Mouse (Mus musculus): Measurements from ENCODE around the gene Oas1g. TPM values are rescaled to one million over a fixed set of nuclear protein-coding genes. Genes with fewer than 3 reads are reported as not detected.
"Not testable (repeated sequence)": the region's sequence is repeated elsewhere in the genome, so short reads cannot be mapped to it uniquely, and the experiment has no call there.

Oas1g gene
- polyA plus RNA-seq (2014; fragmentation: Nextera tagmentation; extraction: Ambion mirVana), result not detected in 2 replicates

- H3K9me3 ChIP-seq (ENCODE audit: control insufficient read depth, low read length); H3K36me3 ChIP-seq (ENCODE audit: control insufficient read depth, insufficient read depth, low read length); H3K9ac ChIP-seq (ENCODE audit: low read length); ATAC-seq (ENCODE audit: insufficient read depth, low FRiP score, low TSS enrichment); H3K27me3 ChIP-seq (ENCODE audit: control insufficient read depth, insufficient read depth, low read length); H3K4me2 ChIP-seq (ENCODE audit: low read depth); DNase-seq (ENCODE audit: low spot score); H3K4me3 ChIP-seq (ENCODE audit: low read depth, low read length); H3K4me1 ChIP-seq (ENCODE audit: control insufficient read depth, insufficient read depth, low read length); H3K27ac ChIP-seq (ENCODE audit: low read depth, low read length): not testable (repeated sequence)
- WGBS, result 23% methylated on average over 5 of the region's 9 CpGs
These were observed at the start of gene Oas1g for GRCm38 (mm10) chr5:120887413-120887812. TSS of gene Oas1g (minus strand) at chr5:120887613.

- no peaks in the 10 kb centered on the region for H3K4me1 ChIP-seq (ENCODE audit: control insufficient read depth, insufficient read depth, low read length)
- no peak overlapping the region for H3K4me2 ChIP-seq (ENCODE audit: low read depth)
- 12% methylated on average over 5 of the region's 5 CpGs for WGBS
- no peaks in the 10 kb centered on the region for H3K27me3 ChIP-seq (ENCODE audit: control insufficient read depth, insufficient read depth, low read length)
- H3K9ac ChIP-seq (ENCODE audit: low read length), result no peak overlapping the region
- no peaks in the 10 kb centered on the region for H3K9me3 ChIP-seq (ENCODE audit: control insufficient read depth, low read length)
- DNase-seq (ENCODE audit: low spot score) (no peak), ATAC-seq (ENCODE audit: insufficient read depth, low FRiP score, low TSS enrichment) (no peak)
- H3K4me3 ChIP-seq (ENCODE audit: low read depth, low read length), result no peak overlapping the region
- no peaks in the 10 kb centered on the region for H3K36me3 ChIP-seq (ENCODE audit: control insufficient read depth, insufficient read depth, low read length)
- H3K27ac ChIP-seq (ENCODE audit: low read depth, low read length), result no peak overlapping the region
These were observed 46.6 kb upstream of the Oas1g start for GRCm38 (mm10) chr5:120933966-120934365.

GRCm38 (mm10) chr5:120927036-120927435 lies 39.6 kb upstream of the Oas1g start:
- 13% methylated on average over 1 of the region's 1 CpGs for WGBS
- Histone ChIP-seq H3K4me1 (ENCODE audit: control insufficient read depth, insufficient read depth, low read length) (no peaks in the 10 kb centered on the region), H3K9me3 (ENCODE audit: control insufficient read depth, low read length) (no peaks in the 10 kb centered on the region), H3K4me2 (ENCODE audit: low read depth) (no peak overlapping the region), H3K27ac (ENCODE audit: low read depth, low read length) (no peak overlapping the region), H3K9ac (ENCODE audit: low read length) (no peak overlapping the region), H3K4me3 (ENCODE audit: low read depth, low read length) (no peak overlapping the region), H3K36me3 (ENCODE audit: control insufficient read depth, insufficient read depth, low read length) (no peaks in the 10 kb centered on the region), H3K27me3 (ENCODE audit: control insufficient read depth, insufficient read depth, low read length) (no peaks in the 10 kb centered on the region)
- DNase-seq (ENCODE audit: low spot score) (no peak), ATAC-seq (ENCODE audit: insufficient read depth, low FRiP score, low TSS enrichment) (no peak)

- not testable (repeated sequence) for ATAC-seq (ENCODE audit: insufficient read depth, low FRiP score, low TSS enrichment); DNase-seq (ENCODE audit: low spot score); H3K9me3 ChIP-seq (ENCODE audit: control insufficient read depth, low read length); H3K36me3 ChIP-seq (ENCODE audit: control insufficient read depth, insufficient read depth, low read length); H3K27me3 ChIP-seq (ENCODE audit: control insufficient read depth, insufficient read depth, low read length); H3K4me1 ChIP-seq (ENCODE audit: control insufficient read depth, insufficient read depth, low read length); H3K4me2 ChIP-seq (ENCODE audit: low read depth); H3K4me3 ChIP-seq (ENCODE audit: low read depth, low read length); H3K9ac ChIP-seq (ENCODE audit: low read length); H3K27ac ChIP-seq (ENCODE audit: low read depth, low read length)
- 80% methylated on average over 2 of the region's 2 CpGs for WGBS
These were observed 38.9 kb upstream of the Oas1g start for GRCm38 (mm10) chr5:120926311-120926710.

GRCm38 (mm10) chr5:120924520-120924919 lies 37.1 kb upstream of the Oas1g start:
- 87% methylated on average over 4 of the region's 4 CpGs for WGBS
- H3K9me3 ChIP-seq (ENCODE audit: control insufficient read depth, low read length); H3K27ac ChIP-seq (ENCODE audit: low read depth, low read length); H3K4me2 ChIP-seq (ENCODE audit: low read depth); H3K36me3 ChIP-seq (ENCODE audit: control insufficient read depth, insufficient read depth, low read length); DNase-seq (ENCODE audit: low spot score); H3K4me1 ChIP-seq (ENCODE audit: control insufficient read depth, insufficient read depth, low read length); ATAC-seq (ENCODE audit: insufficient read depth, low FRiP score, low TSS enrichment); H3K4me3 ChIP-seq (ENCODE audit: low read depth, low read length); H3K27me3 ChIP-seq (ENCODE audit: control insufficient read depth, insufficient read depth, low read length); H3K9ac ChIP-seq (ENCODE audit: low read length): not testable (repeated sequence)

- Histone ChIP-seq H3K4me3 (ENCODE audit: low read depth, low read length) (no peak overlapping the region), H3K9me3 (ENCODE audit: control insufficient read depth, low read length) (no peaks in the 10 kb centered on the region), H3K9ac (ENCODE audit: low read length) (no peak overlapping the region), H3K4me2 (ENCODE audit: low read depth) (no peak overlapping the region), H3K4me1 (ENCODE audit: control insufficient read depth, insufficient read depth, low read length) (no peaks in the 10 kb centered on the region), H3K36me3 (ENCODE audit: control insufficient read depth, insufficient read depth, low read length) (no peaks in the 10 kb centered on the region), H3K27me3 (ENCODE audit: control insufficient read depth, insufficient read depth, low read length) (no peaks in the 10 kb centered on the region), H3K27ac (ENCODE audit: low read depth, low read length) (no peak overlapping the region)
- no peak for ATAC-seq (ENCODE audit: insufficient read depth, low FRiP score, low TSS enrichment)
- no peak for DNase-seq (ENCODE audit: low spot score)
- 87% methylated on average over 4 of the region's 4 CpGs for WGBS
These were observed 36.6 kb upstream of the Oas1g start for GRCm38 (mm10) chr5:120923969-120924368.

GRCm38 (mm10) chr5:120920296-120920695 lies 32.9 kb upstream of the Oas1g start:
- no peaks in the 10 kb centered on the region for H3K9me3 ChIP-seq (ENCODE audit: control insufficient read depth, low read length)
- H3K4me2 ChIP-seq (ENCODE audit: low read depth), result no peak overlapping the region
- H3K4me3 ChIP-seq (ENCODE audit: low read depth, low read length), result no peak overlapping the region
- H3K9ac ChIP-seq (ENCODE audit: low read length), result no peak overlapping the region
- H3K36me3 ChIP-seq (ENCODE audit: control insufficient read depth, insufficient read depth, low read length), result no peaks in the 10 kb centered on the region
- no peaks in the 10 kb centered on the region for H3K27me3 ChIP-seq (ENCODE audit: control insufficient read depth, insufficient read depth, low read length)
- DNase-seq (ENCODE audit: low spot score) (no peak), ATAC-seq (ENCODE audit: insufficient read depth, low FRiP score, low TSS enrichment) (no peak)
- no peaks in the 10 kb centered on the region for H3K4me1 ChIP-seq (ENCODE audit: control insufficient read depth, insufficient read depth, low read length)
- 75% methylated on average over 3 of the region's 3 CpGs for WGBS
- no peak overlapping the region for H3K27ac ChIP-seq (ENCODE audit: low read depth, low read length)

- not testable (repeated sequence) for H3K4me2 ChIP-seq (ENCODE audit: low read depth); DNase-seq (ENCODE audit: low spot score); H3K27me3 ChIP-seq (ENCODE audit: control insufficient read depth, insufficient read depth, low read length); H3K9me3 ChIP-seq (ENCODE audit: control insufficient read depth, low read length); H3K4me3 ChIP-seq (ENCODE audit: low read depth, low read length); ATAC-seq (ENCODE audit: insufficient read depth, low FRiP score, low TSS enrichment); H3K4me1 ChIP-seq (ENCODE audit: control insufficient read depth, insufficient read depth, low read length); H3K9ac ChIP-seq (ENCODE audit: low read length); H3K36me3 ChIP-seq (ENCODE audit: control insufficient read depth, insufficient read depth, low read length); H3K27ac ChIP-seq (ENCODE audit: low read depth, low read length)
- 78% methylated on average over 2 of the region's 2 CpGs for WGBS
These were observed 31.9 kb upstream of the Oas1g start for GRCm38 (mm10) chr5:120919156-120919935.

GRCm38 (mm10) chr5:120914204-120914603 lies 26.8 kb upstream of the Oas1g start, which contains the start of gene Oas1d:
TSS of gene Oas1d (plus strand) at chr5:120914536.
- not testable (repeated sequence) for H3K4me1 ChIP-seq (ENCODE audit: control insufficient read depth, insufficient read depth, low read length); DNase-seq (ENCODE audit: low spot score); H3K27ac ChIP-seq (ENCODE audit: low read depth, low read length)

More at GRCm38 (mm10) chr5:120914204-120914603, 26.8 kb upstream of the Oas1g start, which contains the start of gene Oas1d:
- not testable (repeated sequence) for H3K9me3 ChIP-seq (ENCODE audit: control insufficient read depth, low read length); ATAC-seq (ENCODE audit: insufficient read depth, low FRiP score, low TSS enrichment); H3K27me3 ChIP-seq (ENCODE audit: control insufficient read depth, insufficient read depth, low read length); H3K36me3 ChIP-seq (ENCODE audit: control insufficient read depth, insufficient read depth, low read length); H3K4me3 ChIP-seq (ENCODE audit: low read depth, low read length); H3K9ac ChIP-seq (ENCODE audit: low read length); H3K4me2 ChIP-seq (ENCODE audit: low read depth)
- 64% methylated on average over 8 of the region's 8 CpGs for WGBS

All from neural tube, embryonic 11.5 days (tissue).